Mouse (Mus musculus) right cerebral cortex, postnatal 36 days (tissue): ENCODE data around the gene Shroom2.
A peak's percentile ranks its signal among the peaks of the same experiment; 100 is the strongest.

ENCODE experiments used
- DNase-seq, 2 experiments: peaks; one replicate each; pipeline ENCODE4 v3.0.0; 2022; ENCODE audit warnings: low spot score in 2 of 2, mixed read lengths in 1 of 2

Shroom2 gene

GRCm38 (mm10) chrX:152703624-152704023 is 65.6 kb downstream of the Shroom2 start:
- DNase-seq: no peak

GRCm38 (mm10) chrX:152701679-152702078 is 67.6 kb downstream of the Shroom2 start:
- no peak for DNase-seq

GRCm38 (mm10) chrX:152690788-152691291 is 78.4 kb downstream of the Shroom2 start:
- no peak for DNase-seq

- DNase-seq: no peak
Observed at GRCm38 (mm10) chrX:152679190-152679814, 90.0 kb downstream of the Shroom2 start.

GRCm38 (mm10) chrX:152676357-152676756 is 92.9 kb downstream of the Shroom2 start:
- DNase-seq: peak in 1 of 2 experiments; percentile 4

- DNase-seq: no peak
Observed at GRCm38 (mm10) chrX:152673431-152673830, 95.8 kb downstream of the Shroom2 start.

GRCm38 (mm10) chrX:152657363-152658036 is 111.8 kb downstream of the Shroom2 start:
- DNase-seq: no peak

GRCm38 (mm10) chrX:152656609-152656939 is 112.7 kb downstream of the Shroom2 start:
- DNase-seq: no peak

- DNase-seq: peak; percentile 11 to 39
Observed at GRCm38 (mm10) chrX:152655796-152656608, 113.3 kb downstream of the Shroom2 start.

GRCm38 (mm10) chrX:152652676-152653075 is 116.6 kb downstream of the Shroom2 start:
- DNase-seq: no peak

- DNase-seq: no peak
Observed at GRCm38 (mm10) chrX:152644827-152645226, 124.4 kb downstream of the Shroom2 start.

GRCm38 (mm10) chrX:152643679-152644638 is 125.3 kb downstream of the Shroom2 start:
- peak in 1 of 2 experiments; percentile 1 for DNase-seq

GRCm38 (mm10) chrX:152643201-152643600 is 126.1 kb downstream of the Shroom2 start:
- DNase-seq: no peak

- DNase-seq: no peak
Observed at GRCm38 (mm10) chrX:152642627-152643026, 126.6 kb downstream of the Shroom2 start.

- no peak for DNase-seq
Observed at GRCm38 (mm10) chrX:152635397-152635796, 133.9 kb downstream of the Shroom2 start.

- no peak for DNase-seq
Observed at GRCm38 (mm10) chrX:152621407-152621806, 147.9 kb downstream of the Shroom2 start.

- no peak for DNase-seq
Observed at GRCm38 (mm10) chrX:152620917-152621316, 148.3 kb downstream of the Shroom2 start.

GRCm38 (mm10) chrX:152618464-152618863 is 150.8 kb downstream of the Shroom2 start:
- DNase-seq: no peak

GRCm38 (mm10) chrX:152563034-152563433 is 206.2 kb downstream of the Shroom2 start, which contains the start of gene Cldn34a:
Gene Cldn34a, plus strand, starts transcription at chrX:152563334.
- DNase-seq: no peak
